ENCODE assay signal across 34 mouse cellular contexts in the genomic region with DNA sequence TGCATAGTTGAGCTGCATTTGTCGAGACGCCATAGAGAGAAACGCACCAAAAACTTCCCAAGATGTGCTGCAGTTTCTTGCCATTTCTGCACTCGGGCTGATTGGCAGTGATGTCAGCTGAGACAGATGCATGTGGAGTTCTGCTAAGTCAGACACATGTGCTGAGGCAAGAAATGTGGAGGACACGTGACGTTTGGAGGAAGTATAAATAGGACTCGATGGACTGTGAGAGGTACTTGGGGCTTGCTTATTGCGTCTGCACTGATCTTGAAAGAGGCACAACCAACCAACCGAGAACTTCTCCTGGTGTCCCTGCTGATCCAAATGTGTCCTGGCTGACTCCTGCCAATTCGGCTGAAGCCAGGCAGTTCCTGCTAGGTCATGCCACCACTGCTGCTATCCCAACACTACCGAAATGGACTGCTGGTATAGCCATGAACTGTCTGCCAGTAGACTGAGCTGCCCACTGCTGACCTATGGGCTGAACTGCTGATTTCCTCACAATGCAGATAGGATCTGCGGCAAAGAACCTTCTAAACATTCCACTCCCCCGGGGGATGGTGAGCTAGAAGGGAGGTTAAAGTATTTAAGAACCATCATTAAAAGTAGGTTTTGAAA. TPM values are rescaled to one million over a fixed set of nuclear protein-coding genes. Genes with fewer than 3 reads are reported as not detected.
DNase-seq lines count a peak whose midpoint lies in the region; ATAC-seq and TF ChIP-seq lines count a peak whose summit lies in the region.
"Had no signal": no experiment of that assay in that cellular context is flagged by ENCODE, and none has a peak within 500 bp of the region (broad histone marks: within the 10 kb centered on the region; RNA-seq: fewer than 3 reads in every experiment).

A gene (plus strand): TSS at position 568 of the 618 bp plus-strand sequence.

- 88% methylated on average over 13 of the region's 13 CpGs for whole genome bisulfite sequencing in spleen, adult 2 months
- whole genome bisulfite sequencing in liver, postnatal 0 days (ENCODE audit: insufficient replicate concordance) = 78% methylated on average over 13 of the region's 13 CpGs
- 91% methylated on average over 13 of the region's 13 CpGs for WGBS in midbrain, postnatal 0 days

- TF ChIP-seq POLR2A in spleen, adult 2 months (IDR thresholded peaks at IDR 0.05; ENCODE audit: low read depth, low read length) = no peak

- no peaks in the 10 kb centered on the region; the same call in 1 of the 2 replicates for H3K4me1 ChIP-seq in spleen, adult 2 months (ENCODE audit: control insufficient read depth, insufficient read depth, insufficient read length)
- H3K4me1 ChIP-seq in liver, postnatal 0 days (ENCODE audit: insufficient read depth) = peaks cover 8% of the 10 kb centered on the region
- peaks cover 4% of the 10 kb centered on the region; the same call in 1 of the 2 replicates for H3K4me1 ChIP-seq in midbrain, postnatal 0 days (ENCODE audit: insufficient read depth, low read length)

- TF ChIP-seq CTCF in spleen, adult 2 months (IDR thresholded peaks at IDR 0.05; ENCODE audit: extremely low read depth, insufficient read depth, insufficient read length, insufficient replicate concordance) = no peak
- TF ChIP-seq CTCF in liver, postnatal 0 days (IDR thresholded peaks at IDR 0.05; ENCODE audit: low read depth) = no peak
- TF ChIP-seq CTCF in midbrain, postnatal 0 days (IDR thresholded peaks at IDR 0.05) = no peak

- ATAC-seq in liver, postnatal 0 days = no peak
- ATAC-seq in midbrain, postnatal 0 days (ENCODE audit: low FRiP score) = no peak
- ATAC-seq: activated CD4-positive, CD25-positive, alpha-beta regulatory T cell, adult 4 months; CD4-positive, CD25-positive, alpha-beta regulatory T cell, adult 4 months; forebrain, embryonic 15.5 days; intestine, embryonic 16.5 days had no signal

- H3K36me3 ChIP-seq in spleen, adult 2 months (ENCODE audit: control insufficient read depth, insufficient read depth, low read length) = peaks cover 20% of the 10 kb centered on the region
- peaks cover 30% of the 10 kb centered on the region for H3K36me3 ChIP-seq in liver, postnatal 0 days (replicated peaks; ENCODE audit: insufficient read depth, low read length)
- H3K36me3 ChIP-seq in midbrain, postnatal 0 days (ENCODE audit: insufficient read depth, low read length) = peaks cover 20% of the 10 kb centered on the region

- intact Hi-C loops in heart, postnatal 14 days (cut with DNase I) = no loop called here

- no peak within 1 kb of the TSS for H3K4me2 ChIP-seq in liver, postnatal 0 days (ENCODE audit: low read depth, low read length)
- no peak within 1 kb of the TSS for H3K4me2 ChIP-seq in midbrain, postnatal 0 days (ENCODE audit: low read depth, low read length, poor library complexity, severe bottlenecking)
- H3K4me2 ChIP-seq: embryonic facial prominence, embryonic 13.5 days; forebrain, embryonic 15.5 days; heart, embryonic 11.5 days; hindbrain, embryonic 13.5 days; limb, embryonic 12.5 days; midbrain, embryonic 12.5 days had no signal

- H3K27me3 ChIP-seq in spleen, adult 2 months (ENCODE audit: control insufficient read depth, insufficient read depth, low read length) = no peaks in the 10 kb centered on the region
- no peaks in the 10 kb centered on the region for H3K27me3 ChIP-seq in liver, postnatal 0 days (ENCODE audit: insufficient read depth, low read length)
- H3K27me3 ChIP-seq in midbrain, postnatal 0 days (ENCODE audit: insufficient read depth, low read length) = no peaks in the 10 kb centered on the region
- H3K27me3 ChIP-seq: embryonic facial prominence, embryonic 13.5 days; forebrain, embryonic 15.5 days; hindbrain, embryonic 13.5 days; limb, embryonic 12.5 days; megakaryocyte, embryonic 14.5 days; midbrain, embryonic 12.5 days had no signal

- H3K27ac ChIP-seq in spleen, adult 2 months (ENCODE audit: insufficient read depth, low read length) = no peak within 1 kb of the TSS
- no peak within 1 kb of the TSS for H3K27ac ChIP-seq in liver, postnatal 0 days (ENCODE audit: low read depth)
- H3K27ac ChIP-seq in midbrain, postnatal 0 days (ENCODE audit: low read depth, low read length) = no peak within 1 kb of the TSS
- H3K27ac ChIP-seq: embryonic facial prominence, embryonic 13.5 days; forebrain, embryonic 10.5 days; forebrain, embryonic 15.5 days; hindbrain, embryonic 13.5 days; left cerebral cortex, adult 2 months; limb, embryonic 12.5 days; liver, embryonic 14.5 days; midbrain, embryonic 12.5 days had no signal

- TF ChIP-seq EP300 in liver, postnatal 0 days (IDR thresholded peaks at IDR 0.05; ENCODE audit: low read depth) = no peak

- peak; percentile 86 for DNase-seq in heart, adult 11 months
- DNase-seq in heart, postnatal 14 days = no peak
- DNase-seq in spleen, adult 2 months (ENCODE audit: low read depth in 1 of 2, low spot score in 2 of 2) = no peak
- DNase-seq in spleen, adult 18-20 months = no peak
- DNase-seq in liver, postnatal 0 days = no peak
- DNase-seq in midbrain, postnatal 0 days (ENCODE audit: low spot score) = no peak
- DNase-seq in layer of hippocampus, adult 8-10 months (ENCODE audit: low spot score in 2 of 2) = no peak
- DNase-seq: adrenal gland, adult 8-10 months; cerebellum, adult 18-20 months; cerebellum, postnatal 10 days; gastrocnemius, postnatal 10 days; heart, adult 18-20 months; heart, postnatal 4 days; kidney, adult 9 months; kidney, postnatal 10 days; lung, postnatal 36 days; retina, postnatal 1 day; right cerebral cortex, postnatal 14 days had no signal

- H3K9ac ChIP-seq in liver, postnatal 0 days (replicated peaks) = no peak within 1 kb of the TSS
- H3K9ac ChIP-seq in midbrain, postnatal 0 days (replicated peaks; ENCODE audit: low read length, poor library complexity, severe bottlenecking) = no peak within 1 kb of the TSS
- H3K9ac ChIP-seq: embryonic facial prominence, embryonic 13.5 days; forebrain, embryonic 15.5 days; hindbrain, embryonic 13.5 days; limb, embryonic 12.5 days; liver, embryonic 14.5 days; midbrain, embryonic 12.5 days had no signal

- no peak within 1 kb of the TSS for H3K4me3 ChIP-seq in spleen, adult 2 months (ENCODE audit: extremely low read depth, insufficient read depth, insufficient read length)
- no peak within 1 kb of the TSS for H3K4me3 ChIP-seq in liver, postnatal 0 days (ENCODE audit: low read depth, low read length)
- no peak within 1 kb of the TSS for H3K4me3 ChIP-seq in midbrain, postnatal 0 days (ENCODE audit: low read depth, low read length)
- H3K4me3 ChIP-seq: embryonic facial prominence, embryonic 13.5 days; forebrain, embryonic 10.5 days; forebrain, embryonic 15.5 days; hindbrain, embryonic 13.5 days; left cerebral cortex, adult 2 months; limb, embryonic 12.5 days; megakaryocyte, embryonic 14.5 days; midbrain, embryonic 12.5 days had no signal

- no peaks in the 10 kb centered on the region for H3K9me3 ChIP-seq in liver, postnatal 0 days (ENCODE audit: low read length)
- H3K9me3 ChIP-seq in midbrain, postnatal 0 days (ENCODE audit: low read length) = no peaks in the 10 kb centered on the region
- H3K9me3 ChIP-seq: embryonic facial prominence, embryonic 13.5 days; forebrain, embryonic 10.5 days; forebrain, embryonic 15.5 days; hindbrain, embryonic 13.5 days; limb, embryonic 12.5 days; megakaryocyte, embryonic 14.5 days; midbrain, embryonic 12.5 days had no signal

RNA-seq across cellular contexts. Expression of the gene that starts here (rescaled TPM):
- total RNA-seq in heart, postnatal 14 days (2021) = under 1 TPM; 0.26 to 0.34 TPM
- 11.1 and 11.8 TPM in 2 replicates for polyA plus RNA-seq in spleen, adult 2 months (2012; rRNA removed)
- 26.5 and 28.5 TPM in 2 replicates for polyA plus RNA-seq in liver, postnatal 0 days (2015; fragmentation: Nextera tagmentation; extraction: Ambion mirVana)
- total RNA-seq in midbrain, postnatal 0 days (2014; rRNA removed) = not detected in 2 replicates
- not detected in 2 replicates for polyA plus RNA-seq in midbrain, postnatal 0 days (2015; fragmentation: Nextera tagmentation; extraction: Ambion mirVana)
- under 1 TPM in 2 of 4 experiments, not detected in 2; 0.20 to 0.70 TPM for total RNA-seq in layer of hippocampus, adult 8-10 months (2022)
- total RNA-seq: heart, postnatal 4 days; layer of hippocampus, adult 18-20 months; left cerebral cortex, postnatal 25 days had no signal
- polyA plus RNA-seq: forebrain, embryonic 15.5 days; neural tube, embryonic 14.5 days had no signal

Comparison
In these comparisons a context has a peak if more than half of its experiments do, and no peak if none do; other contexts are left out.
1. RNA of the gene that starts here (polyA plus RNA-seq): 26.5 to 28.5 TPM in liver, postnatal 0 days and 11.1 to 11.8 TPM in spleen, adult 2 months; not detected in midbrain, postnatal 0 days; every median in the first group is over 10 times any median in the second.